Mouse (Mus musculus) left cerebral cortex, adult 6 months (tissue): ENCODE measurements around the gene Scn4a. TPM values are rescaled to one million over a fixed set of nuclear protein-coding genes. Genes with fewer than 3 reads are reported as not detected.

Experiments
- long read RNA-seq, 2 experiments: library from polyadenylated mRNA; unstranded; transcript quantifications; one replicate each; pipeline ENCODE4 v2.0.0; 2019 to 2020
- polyA plus RNA-seq: library from polyadenylated mRNA; unstranded; fragments of <200 nt; fragmentation: Nextera tagmentation; gene quantifications from 2 replicates; pipeline ENCODE4 v1.2.3, GENCODE M21; 2021

The Scn4a gene
- not detected in 2 replicates for polyA plus RNA-seq
- long read RNA-seq, experiment 1 = 0 reads
- long read RNA-seq, experiment 2 = 0 reads

GRCm38 (mm10) chr11:106353188-106353587 lies at the start of gene Scn4a:
Gene Scn4a (minus strand): TSS chr11:106353288.

DNA sequence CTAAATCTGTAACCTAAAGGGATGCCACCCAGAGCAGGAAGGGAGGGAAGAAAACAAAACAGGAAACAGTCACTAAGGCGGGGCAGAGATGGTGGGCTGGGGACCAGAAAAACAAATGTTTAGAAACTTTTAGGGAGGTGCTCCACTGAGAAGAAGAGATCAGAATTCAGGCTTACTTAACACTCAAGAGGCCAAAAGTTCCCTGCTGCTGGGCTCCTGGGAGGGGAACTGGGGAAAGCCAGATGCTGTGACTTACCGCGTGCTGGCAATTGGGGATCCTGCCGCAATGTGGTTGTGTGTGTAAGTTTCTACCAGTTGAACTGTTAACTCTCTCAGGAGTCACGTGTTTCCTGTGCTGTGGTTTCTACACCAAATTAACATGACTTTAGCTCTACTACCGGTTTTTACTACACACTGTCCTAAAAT lies 34.7 kb upstream of the Scn4a start, which contains the start of gene Icam2:
TSS of gene Icam2 (minus strand) at position 285 of the 426 bp plus-strand sequence.

DNA sequence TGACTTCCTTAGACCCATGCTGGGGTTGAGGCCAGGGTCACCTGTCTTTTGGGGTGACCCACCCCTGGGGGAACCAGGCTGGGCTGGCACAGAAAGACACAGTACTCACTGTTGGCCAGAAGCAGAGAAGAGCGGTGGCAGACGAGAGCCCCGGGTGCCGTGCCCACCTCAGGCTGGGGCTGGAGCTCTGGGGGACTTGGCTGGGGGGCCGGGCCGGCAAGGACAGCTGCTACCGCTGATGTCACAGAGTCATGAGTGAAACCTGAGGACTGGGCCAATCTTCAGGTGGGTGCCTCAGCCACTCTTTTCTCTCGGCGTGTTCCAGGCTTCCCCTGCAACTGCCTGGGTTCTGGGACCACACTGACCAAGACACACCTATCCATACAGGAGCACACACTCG lies 12.3 kb upstream of the Scn4a start, which contains the start of gene Prr29:
TSS of gene Prr29 (plus strand) at position 107 of the 400 bp plus-strand sequence.

DNA sequence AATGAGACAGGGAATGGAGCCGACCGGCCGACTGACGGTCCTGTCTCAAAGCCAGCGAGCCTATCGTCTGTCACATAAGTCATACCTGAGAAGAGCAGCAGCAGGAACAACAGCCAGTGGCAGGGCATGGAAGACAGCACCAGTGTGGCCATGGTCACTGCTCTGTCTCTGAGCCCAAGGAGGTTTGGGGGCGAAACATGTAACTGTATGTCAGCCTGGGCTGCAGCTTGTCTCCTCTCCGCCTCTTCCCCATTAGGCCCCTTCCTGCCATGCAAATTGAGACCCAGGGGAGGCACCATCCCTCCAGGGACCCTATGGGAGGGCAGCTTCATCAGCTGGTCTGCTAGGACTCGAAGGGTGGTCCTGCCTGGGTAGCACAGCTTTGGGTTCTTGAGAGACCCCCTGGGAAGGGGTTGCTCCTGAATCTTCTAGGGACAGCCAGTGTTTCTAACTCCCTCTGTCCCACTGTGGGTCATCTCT lies 38.7 kb downstream of the Scn4a start, which contains the start of gene Cd79b:
TSS of gene Cd79b (minus strand) at position 430 of the 480 bp plus-strand sequence.

GRCm38 (mm10) chr11:106301765-106302164 lies 51.3 kb downstream of the Scn4a start, which contains the start of gene Gh:
Gene Gh (minus strand): TSS chr11:106301865.

DNA sequence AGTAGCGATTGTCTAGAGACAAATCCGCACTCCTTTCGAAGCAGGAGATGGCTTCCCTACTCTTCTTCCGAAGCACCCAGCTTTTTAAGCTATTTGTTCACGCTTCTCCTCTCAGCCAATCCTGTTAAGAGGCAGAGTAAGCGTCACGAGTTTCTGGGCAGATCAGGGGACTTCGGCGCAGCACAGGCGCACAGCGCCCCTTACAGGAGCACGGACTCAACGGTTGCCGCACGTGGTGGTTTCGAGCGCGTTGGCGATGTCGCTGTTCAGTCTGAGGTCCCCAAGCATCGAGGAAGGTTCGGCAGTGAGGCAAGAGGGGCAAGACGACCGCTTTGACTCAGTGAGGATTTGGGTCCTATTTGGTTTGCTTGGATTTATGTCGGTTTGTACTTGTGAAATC lies 76.6 kb downstream of the Scn4a start, which contains the start of gene Tcam1:
TSS of gene Tcam1 (plus strand) at position 219 of the 400 bp plus-strand sequence.

GRCm38 (mm10) chr11:106272644-106273310 lies 80.3 kb downstream of the Scn4a start, which contains the start of gene Smarcd2:
Gene Smarcd2 (minus strand): TSS chr11:106272972.

Other genes starting within 250 kb of the Scn4a start
- 1.2 and 1.3 TPM in 2 replicates for gene Gm10840, start 192.4 kb downstream of the Scn4a start, polyA plus RNA-seq
- gene Limd2, start 192.4 kb downstream of the Scn4a start, polyA plus RNA-seq = 118 and 131 TPM in 2 replicates
- gene Strada, start 151.1 kb downstream of the Scn4a start, polyA plus RNA-seq = 10.1 and 14.2 TPM in 2 replicates
- 38.3 and 50.3 TPM in 2 replicates for gene Ccdc47, start 136.9 kb downstream of the Scn4a start, polyA plus RNA-seq
- 20.1 and 21.6 TPM in 2 replicates for gene Ddx42, start 136.4 kb downstream of the Scn4a start, polyA plus RNA-seq
- 7.4 TPM in 2 replicates for gene Ftsj3, start 97.2 kb downstream of the Scn4a start, polyA plus RNA-seq
- 497 and 551 TPM in 2 replicates for gene Psmc5, start 97.1 kb downstream of the Scn4a start, polyA plus RNA-seq
- gene Smarcd2, start 80.3 kb downstream of the Scn4a start, polyA plus RNA-seq = 1.1 and 6.7 TPM in 2 replicates
- gene Tcam1, start 76.6 kb downstream of the Scn4a start, polyA plus RNA-seq = 0.04 TPM in 1 of 2 replicates, not detected in the other
- not detected in 2 replicates for gene Gh, start 51.4 kb downstream of the Scn4a start, polyA plus RNA-seq
- 0.79 and 1.1 TPM in 2 replicates for gene Cd79b, start 38.5 kb downstream of the Scn4a start, polyA plus RNA-seq
- gene Prr29, start 12.2 kb upstream of the Scn4a start, polyA plus RNA-seq = 0.14 TPM in 1 of 2 replicates, not detected in the other
- gene Icam2, start 34.8 kb upstream of the Scn4a start, polyA plus RNA-seq = 4.0 and 5.3 TPM in 2 replicates
- 0.91 and 1.2 TPM in 2 replicates for gene Ern1, start 134.6 kb upstream of the Scn4a start, polyA plus RNA-seq